8 mouse cellular contexts compared by ENCODE assay signal in the genomic region with DNA sequence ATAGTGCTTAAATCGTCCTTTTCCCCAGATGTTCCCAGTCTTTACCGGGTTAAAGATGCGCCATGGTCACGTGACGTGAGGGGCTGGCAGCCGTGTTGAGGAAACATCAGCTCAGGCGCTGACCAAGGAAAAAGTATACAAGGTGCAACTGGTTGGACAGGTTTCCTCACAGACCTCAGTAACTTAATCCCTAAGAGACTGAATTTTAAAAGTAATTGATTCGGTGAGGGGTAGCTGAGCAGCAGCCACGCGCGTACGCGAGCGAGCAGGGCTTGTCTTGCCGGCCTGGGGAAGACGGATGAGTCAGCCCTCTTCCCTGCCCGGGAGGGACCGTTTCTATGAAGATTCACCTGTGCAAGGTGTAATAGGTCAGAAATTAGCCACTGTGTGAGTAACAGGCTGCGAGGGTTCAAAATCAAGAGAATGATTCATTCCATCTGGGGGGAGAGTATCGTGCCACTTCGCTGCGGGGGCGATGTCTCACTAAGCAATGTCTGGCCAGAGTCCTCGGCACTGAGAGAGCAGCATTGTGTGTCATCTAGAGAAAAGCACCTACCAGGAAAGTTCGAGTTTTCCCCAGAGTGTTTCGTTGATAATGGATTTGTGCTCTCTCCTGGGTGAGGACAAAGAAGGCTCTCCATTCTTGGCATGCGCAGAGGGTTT. TPM values are rescaled to one million over a fixed set of nuclear protein-coding genes. Genes with fewer than 3 reads are reported as not detected.
DNase-seq lines count a peak whose midpoint lies in the region; ATAC-seq and TF ChIP-seq lines count a peak whose summit lies in the region.

No protein-coding gene starts in this region.

- 32% methylated on average over 27 of the region's 27 CpGs for WGBS in embryonic facial prominence, embryonic 12.5 days
- 19% methylated on average over 27 of the region's 27 CpGs for WGBS in intestine, embryonic 15.5 days
- 23% methylated on average over 27 of the region's 27 CpGs for WGBS in lung, embryonic 14.5 days

- H3K4me3 ChIP-seq in left cerebral cortex, adult 2 months = 0 out of 2 replicates have a peak overlapping the region, but pooled peaks have one; percentile 17
- peak overlapping the region; percentile 27 for H3K4me3 ChIP-seq in embryonic facial prominence, embryonic 12.5 days
- H3K4me3 ChIP-seq in intestine, embryonic 15.5 days (replicated peaks) = peak overlapping the region; percentile 31
- peak overlapping the region; percentile 32 for H3K4me3 ChIP-seq in lung, embryonic 14.5 days (ENCODE audit: low read depth, low read length)

- no peaks in the 10 kb centered on the region for H3K9me3 ChIP-seq in embryonic facial prominence, embryonic 12.5 days
- H3K9me3 ChIP-seq in intestine, embryonic 15.5 days = no peaks in the 10 kb centered on the region
- H3K9me3 ChIP-seq in lung, embryonic 14.5 days (ENCODE audit: low read depth, low read length) = no peaks in the 10 kb centered on the region

- H3K36me3 ChIP-seq in embryonic facial prominence, embryonic 12.5 days = no peaks in the 10 kb centered on the region
- H3K36me3 ChIP-seq in intestine, embryonic 15.5 days = no peaks in the 10 kb centered on the region
- H3K36me3 ChIP-seq in lung, embryonic 14.5 days (ENCODE audit: insufficient read depth) = no peaks in the 10 kb centered on the region

- intact Hi-C loops in left cerebral cortex, adult 2 months (cut with DNase I) = no loop called here
- intact Hi-C loops in left cerebral cortex, postnatal 14 days (cut with DNase I) = loop anchor here (10.0 kb wide), 1 partner anchor 355 kb away; no protein-coding TSS in a partner anchor
- intact Hi-C loops in gastrocnemius, postnatal 36 days (cut with DNase I) = no loop called here

- peak in 1 of 2 experiments; percentile 10 for DNase-seq in left cerebral cortex, adult 2 months (ENCODE audit: extremely low spot score in 1 of 2, low spot score in 2 of 2)
- DNase-seq in left cerebral cortex, postnatal 14 days (ENCODE audit: low spot score in 2 of 2) = no peak
- DNase-seq in lung, embryonic 14.5 days = peak; percentile 76
- DNase-seq in urinary bladder, adult 2 months (ENCODE audit: low spot score) = peak; percentile 41
- DNase-seq in gastrocnemius, postnatal 36 days = no peak
- no peak for DNase-seq in frontal cortex, postnatal 10 days (ENCODE audit: low spot score in 2 of 2)

- no peak for TF ChIP-seq CTCF in left cerebral cortex, adult 2 months (IDR thresholded peaks at IDR 0.05)
- TF ChIP-seq CTCF in lung, embryonic 14.5 days (IDR thresholded peaks at IDR 0.05; ENCODE audit: low read depth) = no peak

- peaks cover 9% of the 10 kb centered on the region for H3K4me1 ChIP-seq in embryonic facial prominence, embryonic 12.5 days
- H3K4me1 ChIP-seq in intestine, embryonic 15.5 days (replicated peaks) = peaks cover 16% of the 10 kb centered on the region
- 0 out of 2 replicates have a peak, but pooled peaks cover 6% of the 10 kb centered on the region for H3K4me1 ChIP-seq in lung, embryonic 14.5 days (ENCODE audit: insufficient read depth)

- H3K9ac ChIP-seq in embryonic facial prominence, embryonic 12.5 days = peak overlapping the region; percentile 4; the same call in 1 of the 2 replicates
- peak overlapping the region; percentile 9; the same call in 1 of the 2 replicates for H3K9ac ChIP-seq in intestine, embryonic 15.5 days
- H3K9ac ChIP-seq in lung, embryonic 14.5 days = peak overlapping the region; percentile 47

- H3K4me2 ChIP-seq in embryonic facial prominence, embryonic 12.5 days (replicated peaks) = peak overlapping the region; percentile 54
- H3K4me2 ChIP-seq in intestine, embryonic 15.5 days (replicated peaks) = peak overlapping the region; percentile 67
- peak overlapping the region; percentile 66 for H3K4me2 ChIP-seq in lung, embryonic 14.5 days

- no peaks in the 10 kb centered on the region for H3K27me3 ChIP-seq in embryonic facial prominence, embryonic 12.5 days
- no peaks in the 10 kb centered on the region for H3K27me3 ChIP-seq in intestine, embryonic 15.5 days (replicated peaks)
- H3K27me3 ChIP-seq in lung, embryonic 14.5 days (ENCODE audit: insufficient read depth, low read length) = no peaks in the 10 kb centered on the region

- ATAC-seq in embryonic facial prominence, embryonic 12.5 days (ENCODE audit: insufficient number of reproducible peaks, insufficient read depth, low FRiP score, low TSS enrichment) = no peak
- peak; percentile 39 for ATAC-seq in intestine, embryonic 15.5 days
- peak; percentile 18; the same call in 1 of the 2 replicates for ATAC-seq in lung, embryonic 14.5 days (ENCODE audit: insufficient read depth)

- H3K27ac ChIP-seq in left cerebral cortex, adult 2 months = no peak overlapping the region
- 0 out of 2 replicates have a peak overlapping the region, but pooled peaks have one; percentile 4 for H3K27ac ChIP-seq in embryonic facial prominence, embryonic 12.5 days
- peak overlapping the region; percentile 82 for H3K27ac ChIP-seq in intestine, embryonic 15.5 days
- peak overlapping the region; percentile 85 for H3K27ac ChIP-seq in lung, embryonic 14.5 days (ENCODE audit: low read depth)

RNA-seq across cellular contexts. Expression of a gene that starts 26.1 kb away (rescaled TPM):
- under 1 TPM in 1 of 2 experiments, not detected in 1; 0.20 TPM for total RNA-seq in left cerebral cortex, adult 2 months (2021)
- total RNA-seq in left cerebral cortex, postnatal 14 days (2021) = under 1 TPM; 0.20 to 0.57 TPM
- polyA plus RNA-seq in embryonic facial prominence, embryonic 12.5 days (2016; fragmentation: Nextera tagmentation; extraction: Ambion mirVana) = 88.1 and 89.8 TPM in 2 replicates
- polyA plus RNA-seq in intestine, embryonic 15.5 days (2015; fragmentation: Nextera tagmentation; extraction: Ambion mirVana) = 958 and 974 TPM in 2 replicates
- polyA plus RNA-seq in lung, embryonic 14.5 days (2014; fragmentation: Nextera tagmentation; extraction: Ambion mirVana) = 341 and 349 TPM in 2 replicates
- polyA plus RNA-seq in urinary bladder, adult 2 months (2012; rRNA removed) = 54.9 and 57.1 TPM in 2 replicates
- not detected for total RNA-seq in gastrocnemius, postnatal 36 days (2021)

Comparison
In these comparisons a context has a peak if more than half of its experiments do, and no peak if none do; other contexts are left out.
1. DNase-seq: peak in lung, embryonic 14.5 days (single experiment) and urinary bladder, adult 2 months (single experiment); none in left cerebral cortex, postnatal 14 days (0 of 2), gastrocnemius, postnatal 36 days (0 of 2) and frontal cortex, postnatal 10 days (0 of 2).
2. Peak in every context shown above with its lines, with median percentiles within 50 percentile points of each other: H3K4me3 ChIP-seq, H3K4me2 ChIP-seq and H3K9ac ChIP-seq.